Mouse (Mus musculus): ENCODE data around the gene Pnpla2. TPM values are rescaled to one million over a fixed set of nuclear protein-coding genes. Genes with fewer than 3 reads are reported as not detected.
A peak's percentile ranks its signal among the peaks of the same experiment; 100 is the strongest.
"Not testable (repeated sequence)": the region's sequence is repeated elsewhere in the genome, so short reads cannot be mapped to it uniquely, and the experiment has no call there.

The Pnpla2 gene
- polyA plus RNA-seq, 1 experiment from 2014 or later: 68.0 TPM

DNA sequence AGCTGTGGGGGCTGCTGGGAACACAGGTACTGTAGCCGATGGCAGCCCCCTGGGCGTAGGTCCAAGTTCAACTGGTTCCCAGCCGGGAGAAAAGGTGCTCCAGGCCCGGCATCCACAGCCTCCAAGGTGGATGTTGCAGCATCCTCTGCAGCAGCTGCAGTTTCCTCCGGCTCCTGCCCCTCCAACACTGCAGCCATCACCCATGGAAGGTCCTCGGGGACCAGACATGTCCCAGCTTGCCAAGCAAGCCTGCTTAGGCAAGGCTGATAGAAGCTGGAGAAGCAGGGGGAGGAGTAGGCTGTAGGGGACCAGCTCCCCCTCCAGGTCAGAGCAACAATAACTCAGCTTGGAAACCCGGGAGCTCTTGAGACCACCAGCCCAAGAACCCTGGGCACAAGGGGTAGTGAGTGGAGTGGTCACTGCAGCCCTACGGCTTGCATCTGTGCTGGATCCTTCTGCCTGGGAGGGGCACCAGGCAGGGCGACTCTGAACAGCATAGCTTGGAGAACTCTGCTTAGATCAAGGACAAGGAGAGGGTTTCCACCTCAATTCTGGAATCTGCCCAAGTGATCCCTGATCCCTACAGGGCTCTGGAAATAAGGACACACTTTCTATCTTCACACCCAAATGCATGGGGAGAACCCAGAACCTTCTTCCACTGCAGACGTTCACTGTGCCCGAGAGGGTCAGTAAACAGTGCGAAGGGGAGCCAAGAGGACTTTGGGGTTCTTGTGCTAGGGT, 11.7 kb upstream of the Pnpla2 start:
- 9% methylated on average over 12 of the region's 12 CpGs for WGBS
- Histone ChIP-seq H3K4me2 (ENCODE audit: low read length) (peak overlapping the region; percentile 88), H3K9ac (ENCODE audit: low read depth, low read length) (peak overlapping the region; percentile 61), H3K27ac (peak overlapping the region; percentile 27; the same call in 1 of the 2 replicates), H3K4me1 (replicated peaks; ENCODE audit: insufficient read depth, low read length) (peaks cover 20% of the 10 kb centered on the region; the same call in 1 of the 2 replicates), H3K36me3 (ENCODE audit: insufficient read depth, low read length) (peaks cover 5% of the 10 kb centered on the region; the same call in 1 of the 2 replicates), H3K4me3 (replicated peaks; ENCODE audit: low read depth, low read length) (peak overlapping the region; percentile 44), H3K9me3 (replicated peaks; ENCODE audit: low read length) (no peaks in the 10 kb centered on the region), H3K27me3 (ENCODE audit: insufficient read depth, low read length) (no peaks in the 10 kb centered on the region)
- peak; percentile 59 for TF ChIP-seq CTCF (IDR thresholded peaks at IDR 0.05; ENCODE audit: low read depth)
- DNase-seq (ENCODE audit: low spot score) (peak; percentile 78), ATAC-seq (replicated peaks; ENCODE audit: low FRiP score, low read depth) (peak; percentile 7; the same call in 1 of the 2 replicates)

DNA sequence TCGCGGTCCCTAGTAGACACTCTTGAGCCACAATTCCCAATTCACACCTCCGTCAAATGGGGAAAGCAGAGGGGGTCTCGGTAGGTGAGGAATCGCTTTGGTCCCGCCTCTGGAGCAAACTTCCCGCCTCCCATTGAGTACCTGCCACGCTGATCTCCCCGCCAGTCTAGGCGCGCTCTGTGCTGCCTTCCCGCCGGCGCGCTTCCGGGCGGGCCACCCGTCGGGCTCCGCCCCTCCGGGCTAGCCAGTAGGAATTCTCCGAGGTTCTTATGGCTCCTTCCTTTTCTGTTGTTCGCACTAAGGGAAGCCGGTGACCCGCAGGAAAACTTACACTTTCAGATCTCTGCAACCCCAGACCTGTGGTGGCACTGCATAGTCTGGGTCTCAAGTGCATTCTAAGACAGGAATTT, 11.2 kb upstream of the Pnpla2 start, which contains the start of gene Pidd1:
TSS of gene Pidd1 (minus strand) at position 198 of the 410 bp plus-strand sequence.
- peak; percentile 93 for DNase-seq (ENCODE audit: low spot score)
- H3K9ac ChIP-seq (ENCODE audit: low read depth, low read length): peak within 1 kb of the TSS; percentile 61
- no peaks in the 10 kb centered on the region for H3K27me3 ChIP-seq (ENCODE audit: insufficient read depth, low read length)
- peak within 1 kb of the TSS; percentile 27 for H3K27ac ChIP-seq
- WGBS: 0% methylated on average over 25 of the region's 25 CpGs
- TF ChIP-seq CTCF (IDR thresholded peaks at IDR 0.05; ENCODE audit: low read depth): no peak
- ATAC-seq (replicated peaks; ENCODE audit: low FRiP score, low read depth): peak; percentile 30; the same call in 1 of the 2 replicates
- peaks cover 7% of the 10 kb centered on the region; the same call in 1 of the 2 replicates for H3K36me3 ChIP-seq (ENCODE audit: insufficient read depth, low read length)
- no peaks in the 10 kb centered on the region for H3K9me3 ChIP-seq (replicated peaks; ENCODE audit: low read length)
- peaks cover 22% of the 10 kb centered on the region; the same call in 1 of the 2 replicates for H3K4me1 ChIP-seq (replicated peaks; ENCODE audit: insufficient read depth, low read length)
- H3K4me3 ChIP-seq (replicated peaks; ENCODE audit: low read depth, low read length): peak within 1 kb of the TSS; percentile 44
- peak within 1 kb of the TSS; percentile 88 for H3K4me2 ChIP-seq (ENCODE audit: low read length)

DNA sequence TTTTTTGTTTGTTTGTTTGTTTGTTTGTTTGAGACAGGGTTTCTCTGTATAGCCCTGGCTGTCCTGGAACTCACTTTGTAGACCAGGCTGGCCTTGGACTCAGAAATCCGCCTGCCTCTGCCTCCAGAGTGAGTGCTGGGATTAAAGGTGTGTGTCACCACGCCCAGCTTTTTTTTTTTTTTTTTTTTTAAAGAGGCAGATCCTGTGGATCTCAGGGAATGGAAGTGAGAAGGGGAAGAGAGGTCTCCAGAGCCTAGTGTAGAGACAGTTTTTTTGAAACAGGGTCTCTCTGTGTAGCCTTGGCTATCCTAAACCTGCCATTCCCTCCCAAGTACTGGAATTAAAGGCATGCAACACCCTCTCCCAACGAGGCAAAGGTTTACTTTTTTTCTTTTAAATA, 8.6 kb upstream of the Pnpla2 start:
- DNase-seq (ENCODE audit: low spot score); H3K27me3 ChIP-seq (ENCODE audit: insufficient read depth, low read length); H3K4me2 ChIP-seq (ENCODE audit: low read length); ATAC-seq (replicated peaks; ENCODE audit: low FRiP score, low read depth); H3K9ac ChIP-seq (ENCODE audit: low read depth, low read length); H3K27ac ChIP-seq; H3K9me3 ChIP-seq (replicated peaks; ENCODE audit: low read length); H3K4me3 ChIP-seq (replicated peaks; ENCODE audit: low read depth, low read length): not testable (repeated sequence)
- Histone ChIP-seq H3K36me3 (ENCODE audit: insufficient read depth, low read length) (peaks cover 11% of the 10 kb centered on the region; the same call in 1 of the 2 replicates), H3K4me1 (replicated peaks; ENCODE audit: insufficient read depth, low read length) (peaks cover 20% of the 10 kb centered on the region; the same call in 1 of the 2 replicates)
- 85% methylated on average over 3 of the region's 3 CpGs for WGBS

DNA sequence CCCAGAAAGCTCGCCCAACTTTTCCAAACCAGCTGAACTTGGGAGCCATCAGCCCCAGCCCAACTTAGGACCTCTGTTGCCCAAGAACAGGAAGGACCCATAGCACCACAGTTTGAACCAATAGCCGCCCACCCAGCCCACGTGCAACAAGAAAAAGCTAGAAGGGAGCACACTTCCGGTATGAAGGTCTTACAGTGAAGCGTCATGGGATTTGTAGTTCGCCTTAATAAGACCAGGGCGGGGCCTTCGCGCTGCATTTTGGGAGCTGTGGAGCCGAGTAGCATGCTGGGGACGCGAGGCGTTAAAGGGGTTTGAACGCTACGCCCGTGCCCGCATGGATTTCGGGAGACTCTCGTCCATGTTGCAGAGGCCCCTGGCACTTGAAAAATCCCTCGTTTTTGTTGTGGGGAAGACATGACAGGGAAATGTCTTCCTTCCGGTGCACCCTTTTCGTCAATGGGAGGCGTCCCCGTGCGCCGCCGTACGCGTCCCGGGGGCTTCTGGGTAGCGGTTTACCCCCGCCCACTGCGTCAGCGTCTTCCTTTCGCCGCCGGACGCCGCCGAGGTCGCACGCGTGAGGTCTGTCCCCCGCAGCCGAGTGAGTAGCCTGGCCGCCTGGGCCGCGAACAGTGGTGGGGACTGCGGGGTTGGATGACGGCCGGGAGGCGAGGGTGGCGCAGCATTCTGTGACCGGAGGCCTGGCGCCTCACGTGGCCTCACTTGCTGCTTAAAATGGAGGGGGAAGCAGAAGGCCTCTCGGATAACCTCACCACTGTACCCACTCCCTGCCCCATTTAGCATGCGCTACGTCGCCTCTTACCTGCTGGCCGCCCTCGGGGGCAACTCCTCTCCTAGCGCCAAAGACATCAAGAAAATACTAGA, 7.6 kb upstream of the Pnpla2 start, which contains the start of gene Rplp2:
TSS of gene Rplp2 (plus strand) at position 261 of the 882 bp plus-strand sequence.
- under 1% methylated on average over 63 of the region's 63 CpGs for WGBS
- H3K4me1 ChIP-seq (replicated peaks; ENCODE audit: insufficient read depth, low read length): peaks cover 20% of the 10 kb centered on the region; the same call in 1 of the 2 replicates
- peak within 1 kb of the TSS; percentile 73 for H3K4me3 ChIP-seq (replicated peaks; ENCODE audit: low read depth, low read length)
- peak within 1 kb of the TSS; percentile 60 for H3K4me2 ChIP-seq (ENCODE audit: low read length)
- peak within 1 kb of the TSS; percentile 81 for H3K9ac ChIP-seq (ENCODE audit: low read depth, low read length)
- 0 out of 2 replicates have a peak, but pooled peaks have one; percentile 8 for TF ChIP-seq CTCF (IDR thresholded peaks at IDR 0.05; ENCODE audit: low read depth)
- peak within 1 kb of the TSS; percentile 86 for H3K27ac ChIP-seq
- DNase-seq (ENCODE audit: low spot score): peak; percentile 98
- no peaks in the 10 kb centered on the region for H3K27me3 ChIP-seq (ENCODE audit: insufficient read depth, low read length)
- no peaks in the 10 kb centered on the region for H3K9me3 ChIP-seq (replicated peaks; ENCODE audit: low read length)
- peaks cover 17% of the 10 kb centered on the region; the same call in 1 of the 2 replicates for H3K36me3 ChIP-seq (ENCODE audit: insufficient read depth, low read length)
- ATAC-seq (replicated peaks; ENCODE audit: low FRiP score, low read depth): peak; percentile 88

DNA sequence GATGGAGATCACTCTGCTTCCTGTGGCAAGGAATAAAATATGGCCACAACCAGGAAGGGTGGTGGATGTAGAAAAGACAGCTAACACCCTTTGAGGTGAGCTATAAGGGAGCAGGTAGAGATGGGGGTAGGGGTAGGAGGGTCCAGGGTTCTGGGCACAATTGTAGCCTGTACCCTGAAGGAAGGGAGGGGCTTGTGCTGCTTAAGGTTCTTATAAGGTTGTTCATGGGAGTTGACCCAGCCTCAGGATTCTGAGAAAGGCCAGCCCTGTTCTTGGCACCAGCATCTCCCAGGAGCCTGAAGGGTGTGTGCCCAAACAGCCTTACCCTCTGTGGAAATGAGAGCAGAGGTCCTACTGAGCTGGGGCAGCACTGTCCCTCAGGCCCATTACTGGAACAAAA, 3.1 kb upstream of the Pnpla2 start:
- no peak for DNase-seq (ENCODE audit: low spot score)
- Histone ChIP-seq H3K4me3 (replicated peaks; ENCODE audit: low read depth, low read length) (no peak overlapping the region), H3K27ac (no peak overlapping the region), H3K27me3 (ENCODE audit: insufficient read depth, low read length) (no peaks in the 10 kb centered on the region), H3K4me2 (ENCODE audit: low read length) (no peak overlapping the region), H3K4me1 (replicated peaks; ENCODE audit: insufficient read depth, low read length) (0 out of 2 replicates have a peak, but pooled peaks cover 7% of the 10 kb centered on the region), H3K9ac (ENCODE audit: low read depth, low read length) (no peak overlapping the region), H3K9me3 (replicated peaks; ENCODE audit: low read length) (no peaks in the 10 kb centered on the region), H3K36me3 (ENCODE audit: insufficient read depth, low read length) (peaks cover 17% of the 10 kb centered on the region; the same call in 1 of the 2 replicates)
- ATAC-seq (replicated peaks; ENCODE audit: low FRiP score, low read depth): no peak
- no peak for TF ChIP-seq CTCF (IDR thresholded peaks at IDR 0.05; ENCODE audit: low read depth)

DNA sequence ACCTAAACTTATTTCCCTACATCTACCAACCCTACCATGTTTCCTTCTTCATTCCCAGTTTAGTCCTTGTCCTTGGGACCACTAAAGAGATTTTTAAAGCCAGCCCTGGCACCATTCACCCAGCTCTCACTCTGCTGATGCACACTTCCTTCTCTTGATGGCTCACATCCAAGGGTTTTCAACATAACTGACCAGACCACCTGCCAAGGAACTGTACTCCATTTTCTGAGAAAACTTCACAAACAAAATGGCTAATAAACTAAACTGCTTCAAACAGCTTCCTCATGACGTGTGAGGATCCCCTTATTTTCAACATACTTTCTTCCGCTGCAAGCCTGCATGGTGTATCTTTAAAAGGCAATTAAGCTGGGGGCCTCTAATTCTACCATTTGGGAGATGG, 1.4 kb upstream of the Pnpla2 start:
- no peaks in the 10 kb centered on the region for H3K27me3 ChIP-seq (ENCODE audit: insufficient read depth, low read length)
- no peaks in the 10 kb centered on the region for H3K9me3 ChIP-seq (replicated peaks; ENCODE audit: low read length)
- H3K4me1 ChIP-seq (replicated peaks; ENCODE audit: insufficient read depth, low read length): 0 out of 2 replicates have a peak, but pooled peaks cover 3% of the 10 kb centered on the region
- H3K4me3 ChIP-seq (replicated peaks; ENCODE audit: low read depth, low read length): no peak overlapping the region
- 74% methylated on average over 2 of the region's 2 CpGs for WGBS
- H3K27ac ChIP-seq: no peak overlapping the region
- peaks cover 22% of the 10 kb centered on the region for H3K36me3 ChIP-seq (ENCODE audit: insufficient read depth, low read length)
- no peak overlapping the region for H3K4me2 ChIP-seq (ENCODE audit: low read length)
- no peak for ATAC-seq (replicated peaks; ENCODE audit: low FRiP score, low read depth)
- H3K9ac ChIP-seq (ENCODE audit: low read depth, low read length): no peak overlapping the region
- TF ChIP-seq CTCF (IDR thresholded peaks at IDR 0.05; ENCODE audit: low read depth): no peak
- DNase-seq (ENCODE audit: low spot score): no peak

Data from kidney, postnatal 0 days (tissue).